Mouse (Mus musculus): ENCODE measurements around the gene Sulf2. TPM values are rescaled to one million over a fixed set of nuclear protein-coding genes. Genes with fewer than 3 reads are reported as not detected.
A peak's percentile ranks its signal among the peaks of the same experiment; 100 is the strongest.
"Not testable (repeated sequence)": the region's sequence is repeated elsewhere in the genome, so short reads cannot be mapped to it uniquely, and the experiment has no call there.

The Sulf2 gene
- polyA plus RNA-seq, 1 experiment: 18.6 TPM

DNA sequence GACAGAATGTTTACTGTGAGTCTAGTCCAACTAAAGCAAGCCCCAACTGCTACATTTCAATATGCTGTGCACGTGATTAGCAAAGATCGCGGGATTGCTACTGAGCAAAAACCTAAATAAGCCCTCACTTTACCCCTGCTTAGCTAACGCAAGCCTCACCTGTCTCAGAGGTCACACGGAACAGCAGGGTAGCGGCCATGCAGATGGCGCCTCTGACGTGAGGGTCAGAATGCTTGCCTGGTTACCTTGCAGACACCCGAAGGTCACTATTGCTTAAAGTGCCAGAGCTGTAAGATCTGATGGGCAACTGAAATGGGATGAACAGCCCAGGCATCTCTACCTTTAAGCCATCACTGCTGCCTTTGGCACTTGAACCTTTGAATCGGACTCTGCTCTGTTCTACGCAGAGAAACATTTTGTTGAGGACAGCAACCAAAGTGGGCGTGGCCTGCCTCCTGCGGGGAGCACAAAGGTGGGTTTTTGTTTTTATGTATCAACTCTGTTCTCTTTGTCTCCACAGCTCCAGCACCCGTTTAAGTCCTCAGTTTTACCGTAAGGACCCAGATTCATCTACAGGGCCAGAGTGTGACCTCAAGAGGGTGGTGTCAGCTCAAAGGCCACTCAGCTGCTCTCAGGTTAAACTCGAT is 38.8 kb upstream of the Sulf2 start:
- WGBS: 61% methylated on average over 16 of the region's 16 CpGs
- peak overlapping the region; percentile 36; the same call in 1 of the 2 replicates for H3K4me3 ChIP-seq (ENCODE audit: insufficient read depth, low read depth, low read length)
- DNase-seq: peak; percentile 91

DNA sequence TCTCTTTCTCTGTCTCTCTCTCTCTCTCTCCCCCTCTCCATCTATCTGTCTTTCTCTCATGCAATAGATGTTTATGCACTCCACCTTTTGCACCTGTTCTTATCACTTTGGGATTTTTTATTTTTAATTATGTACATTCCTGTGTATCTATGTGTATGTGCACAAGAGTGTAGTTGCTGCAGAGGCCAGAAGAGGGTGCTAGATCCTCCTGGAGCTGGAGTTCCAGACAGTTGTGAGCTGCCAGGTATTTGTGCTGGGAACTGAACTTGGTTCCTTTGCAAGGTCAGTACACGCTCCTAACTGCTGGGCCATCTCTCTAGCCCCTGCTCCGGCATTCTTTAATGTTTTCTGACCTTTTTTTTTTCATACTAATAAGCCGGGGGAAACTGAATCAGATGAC is 38.0 kb upstream of the Sulf2 start:
- peak overlapping the region; percentile 40; the same call in 1 of the 2 replicates for H3K27ac ChIP-seq (ENCODE audit: insufficient read depth, low read depth, low read length)
- H3K4me3 ChIP-seq (ENCODE audit: insufficient read depth, low read depth, low read length): no peak overlapping the region
- DNase-seq: peak; percentile 14
- TF ChIP-seq CTCF (conservative IDR thresholded peaks at IDR 0.05; ENCODE audit: insufficient read depth, insufficient read length, low read depth, low read length) (0 out of 2 replicates have a peak, but pooled peaks have one; percentile 12), POLR2A (IDR thresholded peaks at IDR 0.05; ENCODE audit: low read depth, low read length) (no peak)
- H3K36me3 ChIP-seq (ENCODE audit: control insufficient read depth, insufficient read depth, low read length): no peaks in the 10 kb centered on the region
- no peaks in the 10 kb centered on the region for H3K27me3 ChIP-seq (replicated peaks; ENCODE audit: control insufficient read depth, insufficient read depth, low read length)
- WGBS: 78% methylated on average over 3 of the region's 3 CpGs
- H3K4me1 ChIP-seq (ENCODE audit: control insufficient read depth, insufficient read depth, low read length): peaks cover 11% of the 10 kb centered on the region; the same call in 1 of the 2 replicates

More for the DNA sequence above, 38.8 kb upstream of the Sulf2 start:
- no peaks in the 10 kb centered on the region for H3K27me3 ChIP-seq (replicated peaks; ENCODE audit: control insufficient read depth, insufficient read depth, low read length)
- peak overlapping the region; percentile 40; the same call in 1 of the 2 replicates for H3K27ac ChIP-seq (ENCODE audit: insufficient read depth, low read depth, low read length)
- H3K36me3 ChIP-seq (ENCODE audit: control insufficient read depth, insufficient read depth, low read length): no peaks in the 10 kb centered on the region
- TF ChIP-seq CTCF (conservative IDR thresholded peaks at IDR 0.05; ENCODE audit: insufficient read depth, insufficient read length, low read depth, low read length) (no peak), POLR2A (IDR thresholded peaks at IDR 0.05; ENCODE audit: low read depth, low read length) (no peak)
- peaks cover 11% of the 10 kb centered on the region; the same call in 1 of the 2 replicates for H3K4me1 ChIP-seq (ENCODE audit: control insufficient read depth, insufficient read depth, low read length)

DNA sequence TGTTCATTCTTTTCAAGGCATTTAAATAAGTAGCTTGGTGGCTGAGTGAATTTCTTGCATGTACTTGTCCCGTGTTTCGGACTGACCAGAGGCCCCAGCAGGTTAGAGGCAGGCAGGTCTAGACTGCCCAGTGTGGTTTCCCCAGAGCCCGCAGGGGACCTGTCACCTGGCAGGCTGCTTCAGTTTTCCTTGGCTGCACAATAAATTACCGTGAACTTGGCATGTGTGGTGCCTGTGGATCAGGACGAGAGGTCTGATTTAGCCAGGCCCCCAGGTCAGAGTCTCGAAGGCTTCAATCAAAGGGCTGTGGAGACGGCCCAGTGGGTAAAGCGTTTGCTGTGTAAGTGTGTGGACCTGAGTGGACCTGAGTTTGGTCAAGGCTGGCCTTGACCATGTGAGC is 35.4 kb upstream of the Sulf2 start:
- no peaks in the 10 kb centered on the region for H3K36me3 ChIP-seq (ENCODE audit: control insufficient read depth, insufficient read depth, low read length)
- H3K4me3 ChIP-seq (ENCODE audit: insufficient read depth, low read depth, low read length): no peak overlapping the region
- H3K27me3 ChIP-seq (replicated peaks; ENCODE audit: control insufficient read depth, insufficient read depth, low read length): no peaks in the 10 kb centered on the region
- WGBS: 31% methylated on average over 8 of the region's 8 CpGs
- peaks cover 16% of the 10 kb centered on the region; the same call in 1 of the 2 replicates for H3K4me1 ChIP-seq (ENCODE audit: control insufficient read depth, insufficient read depth, low read length)
- 0 out of 2 replicates have a peak overlapping the region, but pooled peaks have one; percentile 0 for H3K27ac ChIP-seq (ENCODE audit: insufficient read depth, low read depth, low read length)
- TF ChIP-seq CTCF (conservative IDR thresholded peaks at IDR 0.05; ENCODE audit: insufficient read depth, insufficient read length, low read depth, low read length) (no peak), POLR2A (IDR thresholded peaks at IDR 0.05; ENCODE audit: low read depth, low read length) (no peak)
- peak; percentile 93 for DNase-seq

DNA sequence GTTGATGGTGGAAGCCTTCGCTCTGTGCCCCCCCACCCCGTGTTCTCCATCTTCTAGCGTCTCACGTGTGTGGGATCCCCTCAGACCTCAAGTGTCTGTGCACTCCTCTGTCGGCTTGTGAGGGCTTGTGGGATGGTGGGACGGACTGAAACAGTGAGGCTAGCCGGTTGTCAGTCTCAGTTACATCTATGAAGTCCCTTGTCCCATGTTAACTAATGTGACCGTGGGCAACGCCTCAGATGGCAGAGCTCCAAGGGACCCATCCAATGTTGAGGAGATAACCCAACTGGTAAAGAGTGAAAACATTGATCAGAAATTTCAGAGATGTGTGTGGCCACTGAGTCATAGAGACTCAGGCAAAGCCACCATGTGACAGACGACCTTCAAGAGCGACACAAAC is 33.7 kb upstream of the Sulf2 start:
- no peaks in the 10 kb centered on the region for H3K36me3 ChIP-seq (ENCODE audit: control insufficient read depth, insufficient read depth, low read length)
- WGBS: 97% methylated on average over 11 of the region's 11 CpGs
- H3K27ac ChIP-seq (ENCODE audit: insufficient read depth, low read depth, low read length): no peak overlapping the region
- no peak overlapping the region for H3K4me3 ChIP-seq (ENCODE audit: insufficient read depth, low read depth, low read length)
- DNase-seq: no peak
- no peaks in the 10 kb centered on the region for H3K27me3 ChIP-seq (replicated peaks; ENCODE audit: control insufficient read depth, insufficient read depth, low read length)
- TF ChIP-seq POLR2A (IDR thresholded peaks at IDR 0.05; ENCODE audit: low read depth, low read length): no peak
- peaks cover 16% of the 10 kb centered on the region; the same call in 1 of the 2 replicates for H3K4me1 ChIP-seq (ENCODE audit: control insufficient read depth, insufficient read depth, low read length)

DNA sequence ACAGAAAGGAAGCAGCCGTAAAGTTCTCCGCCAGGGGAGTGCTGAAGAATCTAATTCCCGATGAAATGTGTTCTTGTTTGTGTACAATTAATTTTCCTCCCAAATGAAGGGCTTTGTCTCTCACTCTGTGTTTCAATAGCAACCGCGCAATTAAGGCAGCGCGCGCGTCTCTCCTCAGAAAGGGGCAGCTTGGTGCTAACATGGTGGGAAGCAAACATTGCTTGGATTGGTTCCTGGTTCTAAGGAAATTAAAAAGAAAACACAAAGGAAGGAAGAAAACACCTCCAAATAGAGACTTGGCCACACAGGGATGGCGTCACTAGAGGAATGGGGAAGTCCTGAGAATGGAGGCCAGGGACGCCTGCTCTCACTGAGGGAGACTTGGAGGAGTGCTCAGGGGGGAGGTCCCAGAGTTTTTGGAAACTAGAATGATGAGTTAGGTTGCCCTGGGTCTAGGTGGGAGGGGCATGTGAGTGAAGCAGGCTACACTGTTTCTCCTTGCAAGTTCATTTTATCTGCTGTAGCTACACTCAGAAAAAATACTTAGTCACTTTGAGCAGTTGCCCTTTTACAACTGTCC is 32.5 kb upstream of the Sulf2 start:
- not testable (repeated sequence) for H3K36me3 ChIP-seq (ENCODE audit: control insufficient read depth, insufficient read depth, low read length); H3K27ac ChIP-seq (ENCODE audit: insufficient read depth, low read depth, low read length); H3K27me3 ChIP-seq (replicated peaks; ENCODE audit: control insufficient read depth, insufficient read depth, low read length); DNase-seq; H3K4me3 ChIP-seq (ENCODE audit: insufficient read depth, low read depth, low read length)
- H3K4me1 ChIP-seq (ENCODE audit: control insufficient read depth, insufficient read depth, low read length): peaks cover 16% of the 10 kb centered on the region; the same call in 1 of the 2 replicates
- WGBS: 77% methylated on average over 8 of the region's 11 CpGs

DNA sequence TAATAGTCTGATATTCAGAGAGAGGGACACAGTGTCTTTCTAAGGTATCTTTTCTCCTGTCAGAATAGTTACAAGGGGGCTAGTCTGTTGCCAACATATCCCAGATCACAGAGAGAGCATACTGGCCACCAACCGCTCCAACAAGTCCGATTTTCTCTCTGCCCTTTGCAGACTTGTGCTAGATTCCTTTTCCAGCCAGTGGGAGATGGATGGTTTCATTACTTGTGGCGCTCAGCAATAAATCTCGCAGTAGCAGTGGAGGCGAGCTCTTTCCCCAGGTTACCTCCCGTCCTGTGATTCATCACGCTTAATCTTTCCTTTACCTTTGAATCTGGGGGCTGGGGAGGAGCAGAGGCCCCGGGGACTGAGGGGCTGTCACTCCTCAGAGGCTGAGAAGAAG is 31.9 kb upstream of the Sulf2 start:
- not testable (repeated sequence) for H3K27ac ChIP-seq (ENCODE audit: insufficient read depth, low read depth, low read length); DNase-seq; H3K27me3 ChIP-seq (replicated peaks; ENCODE audit: control insufficient read depth, insufficient read depth, low read length); H3K36me3 ChIP-seq (ENCODE audit: control insufficient read depth, insufficient read depth, low read length); H3K4me3 ChIP-seq (ENCODE audit: insufficient read depth, low read depth, low read length)
- 61% methylated on average over 8 of the region's 8 CpGs for WGBS
- H3K4me1 ChIP-seq (ENCODE audit: control insufficient read depth, insufficient read depth, low read length): peaks cover 16% of the 10 kb centered on the region; the same call in 1 of the 2 replicates

DNA sequence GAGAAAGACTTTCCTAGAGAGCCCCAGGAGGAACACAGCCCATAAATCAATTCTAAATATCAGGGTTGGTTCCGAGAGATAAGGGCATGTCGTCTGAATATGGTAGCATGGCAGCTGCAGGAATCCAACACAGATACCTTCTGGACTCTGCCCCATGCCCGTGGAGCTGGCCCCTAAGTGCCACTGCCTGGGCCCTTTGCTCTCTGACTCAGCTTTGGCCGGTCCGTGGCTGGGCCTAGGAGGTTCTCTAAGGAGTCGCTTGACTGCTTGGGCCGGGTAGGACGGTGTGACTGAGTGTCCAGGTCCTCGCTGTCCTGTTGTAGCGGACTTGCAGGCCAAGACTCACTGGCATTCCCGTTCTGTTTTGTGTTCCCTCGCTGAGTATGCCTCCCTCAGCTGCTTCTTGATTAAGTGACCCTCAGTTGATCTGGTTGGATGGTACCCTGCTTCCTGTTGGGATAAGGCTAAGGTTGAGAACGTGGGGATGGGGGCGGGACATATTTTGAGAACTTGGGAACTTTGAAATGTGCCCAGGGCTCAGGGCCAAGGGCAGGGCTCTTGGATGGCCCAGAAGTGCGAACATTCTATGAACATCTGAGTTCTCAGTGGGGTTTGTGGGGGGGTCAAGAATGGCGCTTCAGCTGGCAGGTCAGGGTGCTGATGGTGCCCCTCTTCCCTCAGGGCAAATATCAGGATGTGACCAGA is 30.9 kb upstream of the Sulf2 start:
- H3K27me3 ChIP-seq (replicated peaks; ENCODE audit: control insufficient read depth, insufficient read depth, low read length): no peaks in the 10 kb centered on the region
- no peak overlapping the region; the same call in 1 of the 2 replicates for H3K27ac ChIP-seq (ENCODE audit: insufficient read depth, low read depth, low read length)
- peak; percentile 88 for DNase-seq
- H3K4me3 ChIP-seq (ENCODE audit: insufficient read depth, low read depth, low read length): no peak overlapping the region
- WGBS: 55% methylated on average over 16 of the region's 16 CpGs
- H3K36me3 ChIP-seq (ENCODE audit: control insufficient read depth, insufficient read depth, low read length): no peaks in the 10 kb centered on the region
- peaks cover 14% of the 10 kb centered on the region; the same call in 1 of the 2 replicates for H3K4me1 ChIP-seq (ENCODE audit: control insufficient read depth, insufficient read depth, low read length)
- TF ChIP-seq CTCF (conservative IDR thresholded peaks at IDR 0.05; ENCODE audit: insufficient read depth, insufficient read length, low read depth, low read length) (no peak), POLR2A (IDR thresholded peaks at IDR 0.05; ENCODE audit: low read depth, low read length) (no peak)
